Mouse (Mus musculus) frontal cortex, postnatal 14 days (tissue): ENCODE results near the gene Vamp1.
"Not testable (repeated sequence)": the region's sequence is repeated elsewhere in the genome, so short reads cannot be mapped to it uniquely, and the experiment has no call there.

Experiments
- DNase-seq, 2 experiments: peaks; one replicate each; pipeline ENCODE4 v3.0.0; 2022; ENCODE audit warnings: low spot score in 2 of 2

Vamp1 gene

GRCm38 (mm10) chr6:125244551-125244950 lies 29.2 kb downstream of the Vamp1 start:
- DNase-seq, result no peak

- no peak for DNase-seq
Observed at GRCm38 (mm10) chr6:125252285-125252684, 36.9 kb downstream of the Vamp1 start.

GRCm38 (mm10) chr6:125252711-125253110 lies 37.4 kb downstream of the Vamp1 start:
- DNase-seq, result no peak

- no peak for DNase-seq
Observed at GRCm38 (mm10) chr6:125253863-125254715, 38.7 kb downstream of the Vamp1 start.

- no peak for DNase-seq
Observed at GRCm38 (mm10) chr6:125255516-125256044, 40.2 kb downstream of the Vamp1 start.

- DNase-seq, result no peak
Observed at GRCm38 (mm10) chr6:125256222-125256966, 41.0 kb downstream of the Vamp1 start.

- no peak for DNase-seq
Observed at GRCm38 (mm10) chr6:125260006-125260555, 44.7 kb downstream of the Vamp1 start.

- DNase-seq, result no peak
Observed at GRCm38 (mm10) chr6:125264219-125264618, 48.9 kb downstream of the Vamp1 start.

GRCm38 (mm10) chr6:125265239-125265638 lies 49.9 kb downstream of the Vamp1 start:
- DNase-seq, result peak; percentile 15 to 29

- DNase-seq, result no peak
Observed at GRCm38 (mm10) chr6:125266091-125266490, 50.7 kb downstream of the Vamp1 start.

- DNase-seq, result not testable (repeated sequence)
Observed at GRCm38 (mm10) chr6:125266600-125266999, 51.2 kb downstream of the Vamp1 start.

GRCm38 (mm10) chr6:125267469-125267868 lies 52.1 kb downstream of the Vamp1 start:
- no peak for DNase-seq

- DNase-seq, result no peak
Observed at GRCm38 (mm10) chr6:125268799-125269198, 53.4 kb downstream of the Vamp1 start.

GRCm38 (mm10) chr6:125271455-125272227 lies 56.3 kb downstream of the Vamp1 start:
- DNase-seq, result peak; percentile 83 to 91

GRCm38 (mm10) chr6:125272228-125272785 lies 57.0 kb downstream of the Vamp1 start:
- DNase-seq, result no peak

- DNase-seq, result no peak
Observed at GRCm38 (mm10) chr6:125274841-125275563, 59.7 kb downstream of the Vamp1 start.

GRCm38 (mm10) chr6:125279729-125280128 lies 64.4 kb downstream of the Vamp1 start:
- DNase-seq, result no peak

GRCm38 (mm10) chr6:125282721-125283120 lies 67.4 kb downstream of the Vamp1 start:
- DNase-seq, result not testable (repeated sequence)

- DNase-seq, result no peak
Observed at GRCm38 (mm10) chr6:125284250-125284649, 68.9 kb downstream of the Vamp1 start.

GRCm38 (mm10) chr6:125284751-125285150 lies 69.4 kb downstream of the Vamp1 start:
- DNase-seq, result no peak
